Mouse (Mus musculus): ENCODE results near the gene Dus1l. TPM values are rescaled to one million over a fixed set of nuclear protein-coding genes. Genes with fewer than 3 reads are reported as not detected.
"Not testable (repeated sequence)": the region's sequence is repeated elsewhere in the genome, so short reads cannot be mapped to it uniquely, and the experiment has no call there.

The Dus1l gene
- total RNA-seq, 2 experiments from 2014 or later: 35.2 to 37.4 TPM

DNA sequence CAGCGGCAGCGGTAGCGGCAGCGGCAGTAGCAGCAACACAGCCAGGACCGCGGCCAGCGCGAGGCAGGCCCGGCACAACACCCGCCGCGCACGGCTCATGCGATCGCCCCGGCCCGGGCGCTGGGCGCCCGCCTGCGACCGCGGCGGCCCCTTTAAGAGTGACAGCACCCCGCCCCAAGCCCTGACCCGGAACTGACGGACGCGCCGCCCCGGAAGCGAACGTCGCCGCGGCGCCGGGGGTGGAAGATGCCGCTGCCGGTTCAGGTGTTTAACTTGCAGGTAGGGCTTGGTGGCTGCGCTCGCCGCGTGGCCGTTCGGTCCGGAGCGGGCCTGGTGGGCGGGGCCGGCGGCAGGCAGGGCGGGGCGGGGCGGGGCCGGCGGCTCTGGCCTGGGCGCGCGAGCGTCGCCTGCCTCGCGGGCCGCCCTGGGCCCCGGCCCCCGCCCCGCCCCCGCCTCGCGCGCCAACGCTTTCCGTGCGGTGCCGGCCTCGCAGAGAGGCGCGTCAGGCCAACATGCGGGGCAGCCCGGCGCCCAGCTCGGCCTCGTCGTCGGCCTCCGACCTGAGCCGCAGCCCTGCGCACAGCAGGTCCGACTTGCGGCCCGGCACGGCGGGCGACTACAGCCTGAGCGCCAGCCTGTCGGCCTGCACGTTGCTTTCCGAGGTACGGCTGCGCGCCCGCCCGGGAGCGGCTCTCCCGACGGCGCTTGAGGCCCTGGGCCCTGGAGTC, 12.0 kb downstream of the Dus1l start, which contains the start of the genes Rfng and Gps1:
Gene Rfng (minus strand): TSS at position 144 of the 728 bp plus-strand sequence.
Gene Gps1 (plus strand): TSS at position 209 of the 728 bp plus-strand sequence.
- DNase-seq: peak; percentile 83
- intact Hi-C loops (cut with DNase I; ENCODE audit: low total_unique reads): no loop called here

DNA sequence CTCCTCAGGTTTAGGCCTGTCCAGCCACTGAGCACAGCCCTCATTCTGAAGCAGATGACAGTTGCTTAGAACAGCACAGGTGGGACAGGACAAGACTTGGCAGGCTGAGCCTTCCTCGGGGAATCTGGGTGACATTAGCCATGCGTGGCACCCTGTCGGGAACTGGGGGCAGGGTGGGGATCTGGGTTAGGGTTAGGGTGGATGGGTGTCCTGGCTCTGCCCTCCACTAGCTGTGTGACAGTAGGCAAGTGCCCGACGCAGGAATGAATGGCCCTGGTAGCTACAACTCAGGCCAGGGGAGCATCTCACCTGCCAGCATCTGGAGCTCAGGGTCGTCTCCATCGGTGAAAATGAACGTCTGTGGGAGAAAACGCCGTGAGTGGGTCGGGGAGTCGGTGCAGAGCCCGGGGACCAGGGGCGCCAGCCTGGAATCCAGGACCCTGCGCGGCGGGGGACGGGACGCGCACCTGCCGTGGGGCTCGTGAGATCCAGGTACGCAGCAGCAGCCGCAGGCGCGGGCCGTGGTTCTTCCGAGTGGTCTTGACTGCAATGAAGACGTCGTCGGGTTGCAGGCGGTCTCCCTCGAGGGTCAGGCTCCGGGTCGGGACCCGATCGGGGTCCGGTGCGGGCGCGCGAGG, 12.7 kb downstream of the Dus1l start:
- no peak for DNase-seq
- intact Hi-C loops (cut with DNase I; ENCODE audit: low total_unique reads): no loop called here

- intact Hi-C loops (cut with DNase I; ENCODE audit: low total_unique reads): loop anchor here (2.0 kb wide), 1 partner anchor 63 kb away; no protein-coding TSS in a partner anchor
- not testable (repeated sequence) for DNase-seq
Observed at GRCm38 (mm10) chr11:120781361-120781760, 14.8 kb downstream of the Dus1l start.

- intact Hi-C loops (cut with DNase I; ENCODE audit: low total_unique reads): loop anchor here (2.0 kb wide), 1 partner anchor 61 kb away; no protein-coding TSS in a partner anchor
- no peak for DNase-seq
Observed at GRCm38 (mm10) chr11:120779876-120780275, 16.3 kb downstream of the Dus1l start.

GRCm38 (mm10) chr11:120777123-120777522, 19.1 kb downstream of the Dus1l start:
- intact Hi-C loops (cut with DNase I; ENCODE audit: low total_unique reads): no loop called here
- no peak for DNase-seq

- intact Hi-C loops (cut with DNase I; ENCODE audit: low total_unique reads): loop anchor here (2.0 kb wide), 1 partner anchor 55 kb away; the partner anchor contains the start of gene Rac3
- peak; percentile 94 for DNase-seq
Observed at GRCm38 (mm10) chr11:120775774-120776469, 20.3 kb downstream of the Dus1l start.

- intact Hi-C loops (cut with DNase I; ENCODE audit: low total_unique reads): loop anchor here (2.0 kb wide), 1 partner anchor 53 kb away; the partner anchor contains the start of gene Rac3
- no peak for DNase-seq
Observed at GRCm38 (mm10) chr11:120773463-120774190, 22.6 kb downstream of the Dus1l start.

DNA sequence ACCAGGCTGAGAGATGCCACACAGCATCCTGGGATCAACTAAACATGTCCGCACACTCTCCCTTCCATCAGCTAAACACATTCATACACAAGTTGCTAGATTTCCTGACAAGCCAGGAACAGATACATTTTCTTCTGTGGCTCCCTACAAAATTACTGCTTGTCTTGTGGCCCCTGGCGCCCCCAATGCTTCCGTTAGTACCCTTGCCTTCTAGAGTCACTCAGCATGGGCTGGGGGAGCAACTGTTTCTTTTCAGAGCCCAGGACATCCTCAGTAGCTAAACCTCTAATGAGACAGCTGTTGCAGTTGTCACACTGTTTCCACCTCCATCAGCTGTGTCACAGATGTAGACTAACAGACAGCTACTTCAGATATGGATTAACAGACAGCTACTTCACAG, 23.5 kb downstream of the Dus1l start:
- intact Hi-C loops (cut with DNase I; ENCODE audit: low total_unique reads): no loop called here
- DNase-seq: no peak

DNA sequence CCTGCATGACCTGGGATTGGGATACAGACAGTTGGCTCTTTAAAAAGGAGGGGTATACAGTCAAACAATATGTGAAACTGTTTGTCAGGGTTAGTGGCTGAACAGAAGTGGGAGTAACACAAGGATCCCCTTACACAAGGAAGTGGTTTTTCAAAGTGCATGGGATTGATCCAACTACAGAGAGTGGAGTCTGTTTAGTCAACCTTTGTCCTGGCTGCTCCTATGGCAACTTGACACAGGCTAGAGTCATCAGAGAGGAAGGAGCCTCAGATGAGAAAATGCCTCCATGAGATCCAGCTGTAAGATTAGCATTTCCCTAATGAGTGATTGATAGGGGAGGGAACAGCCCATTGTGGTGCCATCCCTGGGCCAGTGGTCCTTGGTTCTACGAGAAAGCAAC, 28.0 kb downstream of the Dus1l start:
- intact Hi-C loops (cut with DNase I; ENCODE audit: low total_unique reads): no loop called here
- DNase-seq: no peak

GRCm38 (mm10) chr11:120767023-120767422, 29.2 kb downstream of the Dus1l start:
- intact Hi-C loops (cut with DNase I; ENCODE audit: low total_unique reads); DNase-seq: not testable (repeated sequence)

GRCm38 (mm10) chr11:120763121-120763999, 32.8 kb downstream of the Dus1l start:
- DNase-seq; intact Hi-C loops (cut with DNase I; ENCODE audit: low total_unique reads): not testable (repeated sequence)

GRCm38 (mm10) chr11:120762672-120763041, 33.5 kb downstream of the Dus1l start, which contains the start of gene Hmga1b:
Gene Hmga1b, plus strand, starts transcription at chr11:120762794.
- intact Hi-C loops (cut with DNase I; ENCODE audit: low total_unique reads); DNase-seq: not testable (repeated sequence)

GRCm38 (mm10) chr11:120761811-120762671, 34.2 kb downstream of the Dus1l start:
- intact Hi-C loops (cut with DNase I; ENCODE audit: low total_unique reads): no loop called here
- DNase-seq: no peak

DNA sequence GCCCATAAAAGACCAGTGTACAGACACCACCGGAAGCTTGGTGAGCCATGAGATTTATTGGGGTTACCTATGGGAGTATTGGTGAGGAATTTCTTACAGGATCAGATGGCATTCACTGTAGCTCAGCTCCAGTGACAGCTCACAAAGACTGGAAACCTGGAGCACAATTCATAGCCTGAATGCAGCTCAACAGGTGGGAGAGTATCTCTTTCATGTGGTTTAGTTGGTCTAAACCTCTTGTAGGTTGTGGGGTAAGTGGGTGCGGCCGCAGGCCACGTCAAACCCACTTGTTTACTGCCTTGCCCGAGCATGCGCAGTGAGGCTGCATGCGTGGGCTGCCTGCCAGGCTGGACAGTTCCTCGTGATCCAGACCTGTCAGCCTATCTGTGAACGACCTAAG, 36.0 kb downstream of the Dus1l start:
- intact Hi-C loops (cut with DNase I; ENCODE audit: low total_unique reads): no loop called here

DNA sequence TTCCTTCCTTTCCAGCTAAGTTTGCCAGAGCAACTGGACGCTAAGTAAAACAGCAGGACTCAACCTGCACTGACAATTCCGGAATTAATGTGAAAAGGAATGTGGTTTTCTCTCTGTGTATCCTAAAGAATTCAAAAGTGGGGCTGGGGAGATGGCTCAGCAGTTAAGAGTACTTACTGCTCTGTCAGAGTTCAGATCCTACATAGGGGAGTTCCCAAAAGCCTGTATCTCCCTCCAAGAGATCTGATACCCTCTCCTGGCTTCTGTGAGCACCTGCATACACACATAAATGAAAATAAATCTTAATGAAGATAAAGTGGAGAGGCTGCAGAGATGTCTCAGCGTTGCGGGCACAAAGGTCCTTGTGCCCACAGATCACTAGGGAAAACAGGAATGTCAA, 44.6 kb downstream of the Dus1l start:
- intact Hi-C loops (cut with DNase I; ENCODE audit: low total_unique reads): no loop called here

More for the DNA sequence above, 36.0 kb downstream of the Dus1l start:
- DNase-seq: no peak

DNA sequence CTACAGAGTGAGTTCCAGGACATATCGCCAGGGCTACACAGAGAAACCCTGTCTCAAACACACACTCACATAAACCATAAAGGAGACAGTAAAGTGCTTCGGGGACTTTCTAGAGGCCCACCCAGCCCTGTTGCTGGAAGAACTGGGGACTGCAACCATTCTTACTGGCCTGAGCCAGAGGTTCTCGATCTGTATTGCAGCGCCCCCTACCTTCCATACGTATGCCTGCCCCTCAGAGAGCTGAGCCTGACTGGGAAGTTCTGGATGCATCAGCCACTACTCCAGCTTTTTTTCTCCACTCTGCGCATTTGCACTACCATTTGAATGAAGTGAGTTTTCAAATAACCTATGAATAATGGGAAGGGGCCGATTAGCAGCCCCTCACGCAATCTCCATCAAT, 46.8 kb downstream of the Dus1l start:
- intact Hi-C loops (cut with DNase I; ENCODE audit: low total_unique reads): no loop called here
- DNase-seq: no peak

More for the DNA sequence above, 44.6 kb downstream of the Dus1l start:
- no peak for DNase-seq

GRCm38 (mm10) chr11:120747974-120748373, 48.2 kb downstream of the Dus1l start:
- no peak for DNase-seq
- intact Hi-C loops (cut with DNase I; ENCODE audit: low total_unique reads): no loop called here

Measured in gastrocnemius, postnatal 14 days (tissue).